Mouse (Mus musculus): ENCODE measurements around the gene Mfsd4b1.
A peak's percentile ranks its signal among the peaks of the same experiment; 100 is the strongest.
"Not testable (repeated sequence)": the region's sequence is repeated elsewhere in the genome, so short reads cannot be mapped to it uniquely, and the experiment has no call there.

The Mfsd4b1 gene

GRCm38 (mm10) chr10:40032897-40033296, 7.8 kb upstream of the Mfsd4b1 start:
- DNase-seq: no peak

DNA sequence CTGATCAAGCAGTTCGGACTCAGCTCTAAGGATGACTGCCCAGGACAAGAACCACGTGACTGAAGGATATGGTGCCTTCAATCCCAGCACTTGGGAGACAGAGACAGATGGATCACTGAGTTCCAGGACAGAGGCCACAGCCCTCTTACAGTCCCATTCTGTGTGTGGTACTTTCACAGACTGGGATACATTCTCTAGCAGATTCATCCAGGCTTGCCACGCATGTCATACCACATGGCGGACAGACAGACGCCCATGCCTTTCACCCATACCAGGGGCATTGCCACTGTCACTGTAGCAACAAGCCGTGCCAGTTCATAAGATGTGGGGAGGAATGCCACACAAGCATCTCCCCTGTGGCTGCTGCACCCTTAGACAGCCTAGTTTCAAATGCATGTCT, 5.6 kb upstream of the Mfsd4b1 start:
- DNase-seq: no peak

GRCm38 (mm10) chr10:40029610-40030009, 4.5 kb upstream of the Mfsd4b1 start:
- DNase-seq: no peak

DNA sequence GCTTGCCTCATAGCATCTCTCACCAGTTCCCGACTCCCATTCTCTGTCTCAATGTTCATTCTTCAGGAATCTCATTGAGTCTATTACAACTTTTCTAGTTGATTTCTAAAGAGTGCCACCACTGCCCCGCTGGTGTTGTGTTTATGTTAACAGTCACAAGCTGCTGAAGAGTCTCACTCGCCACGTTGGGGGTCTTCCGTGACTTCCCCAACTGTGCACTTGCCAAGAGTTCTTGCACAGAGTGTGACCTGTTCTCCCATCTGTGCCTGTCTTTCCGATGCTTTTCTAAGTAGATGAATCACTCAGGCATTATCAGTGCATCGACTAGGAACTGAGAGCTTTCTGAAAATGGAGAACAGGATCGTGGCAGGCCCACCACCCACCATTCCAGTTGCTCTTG, 3.0 kb upstream of the Mfsd4b1 start:
- no peak for DNase-seq

- DNase-seq: no peak
Measured at GRCm38 (mm10) chr10:40026546-40026945, 1.5 kb upstream of the Mfsd4b1 start.

GRCm38 (mm10) chr10:40025560-40025959, 492 bp upstream of the Mfsd4b1 start:
- no peak for DNase-seq

- no peak for DNase-seq
Measured at GRCm38 (mm10) chr10:40020401-40020800, 4.7 kb downstream of the Mfsd4b1 start.

- no peak for DNase-seq
Measured at GRCm38 (mm10) chr10:40019492-40019891, 5.6 kb downstream of the Mfsd4b1 start.

GRCm38 (mm10) chr10:40018261-40018860, 6.7 kb downstream of the Mfsd4b1 start:
- DNase-seq: no peak

DNA sequence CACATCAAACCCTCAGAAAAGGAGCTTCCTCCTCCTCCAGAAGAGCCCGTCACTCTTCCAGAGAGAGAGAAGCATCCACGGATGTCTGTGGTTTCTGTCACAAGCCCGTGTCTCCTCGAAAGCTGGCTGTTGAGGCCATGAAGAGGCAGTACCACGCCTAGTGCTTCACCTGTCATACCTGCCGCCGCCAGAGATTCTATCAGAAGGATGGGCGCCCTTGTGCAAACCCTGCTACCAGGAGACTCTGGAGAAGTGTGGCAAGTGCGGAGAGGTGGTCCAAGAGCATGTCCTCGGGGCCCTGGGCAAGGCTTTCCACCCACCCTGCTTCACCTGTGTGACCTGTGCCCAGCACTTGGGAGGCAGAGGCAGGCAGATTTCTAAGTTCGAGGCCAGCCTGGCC, 15.5 kb downstream of the Mfsd4b1 start:
- no peak for DNase-seq

GRCm38 (mm10) chr10:40008847-40009246, 16.2 kb downstream of the Mfsd4b1 start:
- not testable (repeated sequence) for DNase-seq

DNA sequence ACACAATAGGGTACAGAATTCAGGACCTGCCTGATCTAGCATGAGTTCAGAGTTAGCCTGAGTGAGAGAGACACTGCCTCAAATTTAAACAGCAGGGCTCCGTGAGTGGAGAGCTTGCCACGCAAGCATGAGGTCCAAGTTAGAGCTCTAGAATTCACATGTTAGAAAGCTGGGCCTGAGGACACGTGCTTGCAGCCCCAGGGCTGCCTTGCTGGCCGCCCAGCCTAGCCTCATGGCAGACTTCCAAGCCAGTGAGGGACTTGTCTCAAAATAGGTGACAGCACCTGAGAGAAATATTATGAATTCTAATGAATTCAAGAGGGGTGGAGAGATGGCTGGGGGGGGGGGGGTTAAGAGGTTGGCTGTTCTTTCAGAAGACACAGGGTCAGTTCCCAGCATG, 17.1 kb downstream of the Mfsd4b1 start:
- DNase-seq: no peak

DNA sequence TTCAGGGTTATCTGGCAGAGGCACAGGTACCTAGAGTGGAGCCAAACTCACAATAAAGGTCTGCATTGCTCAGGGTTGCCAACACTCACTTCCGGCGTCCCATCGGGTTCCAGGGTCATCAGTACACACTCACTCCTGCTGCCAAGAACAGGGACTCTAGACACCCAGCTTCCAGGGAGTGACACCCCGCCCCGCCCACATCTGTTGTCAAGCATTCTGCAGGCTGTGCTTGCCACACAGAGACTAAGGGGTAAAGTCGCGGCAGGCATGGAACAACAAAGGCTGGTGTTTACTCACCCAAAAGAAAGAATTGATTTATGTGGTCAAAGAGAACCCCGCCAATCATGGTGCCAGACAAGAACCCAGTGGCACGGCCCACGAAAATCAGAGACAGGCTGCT, 18.1 kb downstream of the Mfsd4b1 start:
- DNase-seq: no peak

- no peak for DNase-seq
Measured at GRCm38 (mm10) chr10:40000746-40001145, 24.3 kb downstream of the Mfsd4b1 start.

DNA sequence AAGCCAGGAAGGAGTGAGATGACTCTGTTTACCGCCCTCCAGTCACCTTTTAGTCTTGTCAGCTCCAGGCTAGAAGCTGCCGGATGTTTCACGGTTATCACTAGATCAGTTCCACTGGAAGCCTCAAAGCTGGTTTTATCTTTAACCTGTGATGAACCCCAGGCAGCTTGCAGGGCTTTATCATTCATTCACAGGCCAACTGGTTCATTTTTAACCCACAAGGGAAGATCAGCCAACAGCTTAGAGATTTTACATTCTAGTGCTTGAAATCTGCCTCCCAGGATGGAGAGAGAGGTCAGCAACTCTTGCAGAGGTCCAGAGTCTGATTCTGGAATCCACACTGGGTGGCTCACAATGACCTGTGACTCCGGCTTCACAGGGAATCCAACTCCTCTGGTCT, 33.9 kb downstream of the Mfsd4b1 start:
- DNase-seq: no peak

DNA sequence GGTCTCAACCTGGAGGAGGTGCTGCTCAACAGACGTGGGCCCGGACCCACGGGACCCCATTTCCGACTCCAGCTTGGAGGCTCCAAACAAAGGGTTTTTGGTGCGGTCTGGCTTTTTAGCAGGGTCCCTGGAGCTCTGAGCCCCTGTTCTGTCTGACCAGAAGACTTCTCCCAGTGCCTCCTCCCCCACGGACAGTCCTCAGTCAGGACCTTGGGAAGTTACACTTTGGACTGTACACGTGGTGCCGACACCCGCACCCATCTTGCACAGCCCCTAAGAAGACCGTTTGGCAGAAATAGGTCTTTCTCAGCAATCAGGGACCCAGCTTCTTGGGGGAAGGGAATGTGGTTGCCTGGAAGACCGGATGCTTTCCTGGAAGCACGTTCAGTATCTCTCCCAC, 38.6 kb downstream of the Mfsd4b1 start, which contains the start of gene Mfsd4b5:
Mfsd4b5 (minus strand) TSS at position 181 of the 400 bp plus-strand sequence.
- no peak for DNase-seq

- no peak for DNase-seq
Measured at GRCm38 (mm10) chr10:39982604-39983003, 42.5 kb downstream of the Mfsd4b1 start.

DNA sequence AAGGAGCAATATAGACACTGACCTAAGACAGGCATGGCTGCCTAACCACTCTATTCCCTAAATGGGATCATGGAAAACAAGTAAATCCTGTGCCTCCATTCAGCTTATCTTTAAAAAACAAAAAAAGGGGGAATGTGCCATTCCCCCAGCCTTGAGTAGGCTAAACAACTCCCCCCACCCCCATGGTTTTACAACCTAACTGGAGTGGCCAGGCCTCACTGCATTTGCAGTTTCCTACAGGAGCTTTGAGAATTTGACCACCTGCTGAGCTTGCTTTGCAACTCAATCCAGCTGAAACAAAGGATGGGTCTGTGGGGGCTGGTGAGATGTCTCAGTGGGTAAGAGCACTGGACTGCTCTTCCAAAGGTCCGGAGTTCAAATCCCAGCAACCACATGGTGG, 46.8 kb downstream of the Mfsd4b1 start:
- no peak for DNase-seq

DNA sequence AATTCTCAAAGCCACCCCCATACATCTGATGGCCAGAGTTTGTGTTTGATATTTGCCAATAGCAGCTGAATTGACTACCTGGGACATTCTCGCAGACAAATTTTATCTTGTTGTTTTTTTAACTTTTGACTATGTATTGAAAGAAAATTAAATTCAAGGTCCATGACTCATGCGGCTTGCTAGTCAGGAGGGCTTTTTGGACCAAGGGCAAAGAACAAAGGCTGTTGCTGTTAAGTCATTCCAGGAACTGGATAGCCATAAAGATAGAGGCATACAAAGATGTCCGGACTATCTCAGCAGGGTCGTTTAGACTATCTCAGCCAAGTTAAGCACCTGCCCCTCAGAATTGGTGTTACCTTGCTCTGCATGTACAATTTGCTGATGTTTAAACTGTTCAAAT, 47.7 kb downstream of the Mfsd4b1 start:
- no peak for DNase-seq

GRCm38 (mm10) chr10:39975771-39976170, 49.3 kb downstream of the Mfsd4b1 start:
- no peak for DNase-seq

- no peak for DNase-seq
Measured at GRCm38 (mm10) chr10:39974982-39975381, 50.1 kb downstream of the Mfsd4b1 start.

- DNase-seq: no peak
Measured at GRCm38 (mm10) chr10:39967512-39967911, 57.6 kb downstream of the Mfsd4b1 start.

DNA sequence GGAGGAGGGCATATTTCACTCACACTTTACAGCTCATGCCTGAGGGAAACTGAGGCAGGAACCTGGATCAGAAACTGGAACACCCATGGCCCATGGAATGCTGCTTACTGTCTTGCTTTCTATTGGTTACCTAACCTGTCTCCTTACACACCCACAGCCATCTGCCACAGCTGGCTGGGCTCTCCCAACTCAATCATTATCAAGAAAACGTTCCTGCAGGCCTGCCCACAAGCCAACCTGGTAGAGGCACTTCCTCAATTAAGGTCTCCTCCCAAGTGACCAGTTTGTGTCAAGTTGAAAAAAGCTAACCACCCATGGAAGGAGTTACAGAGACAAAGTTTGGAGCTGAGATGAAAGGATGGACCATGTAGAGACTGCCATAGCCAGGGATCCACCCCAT, 63.2 kb downstream of the Mfsd4b1 start:
- no peak for DNase-seq

DNA sequence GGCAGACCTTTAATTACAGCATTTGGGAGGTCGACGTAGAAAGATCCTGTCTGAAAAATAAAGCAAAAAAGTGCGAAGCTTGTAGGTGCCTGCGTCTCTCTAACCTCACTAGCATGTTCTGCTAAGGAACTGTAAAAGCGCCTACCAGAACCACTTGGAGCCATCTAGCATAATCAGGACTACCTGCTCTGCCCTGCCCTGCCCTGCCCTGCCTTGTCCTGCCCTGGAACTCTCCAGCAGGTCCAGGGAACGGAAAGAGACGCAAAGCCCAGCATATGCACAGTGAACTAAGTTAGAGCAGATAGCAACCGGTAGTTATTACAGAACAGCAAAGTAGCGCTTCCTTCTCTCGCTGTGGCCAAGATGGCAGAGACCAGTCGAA, 64.6 kb downstream of the Mfsd4b1 start:
- DNase-seq: no peak

GRCm38 (mm10) chr10:39959761-39960440, 65.2 kb downstream of the Mfsd4b1 start, which contains the start of gene Mfsd4b3:
TSS of gene Mfsd4b3 (minus strand) at chr10:39960153.
- DNase-seq: peak; percentile 80

Data from cerebellum, adult 11 months (tissue).